ENCODE assay signal across 17 mouse cellular contexts in genomic region chr12:57607624-57608023, GRCm38 (mm10). TPM values are rescaled to one million over a fixed set of nuclear protein-coding genes. Genes with fewer than 3 reads are reported as not detected.
A peak's percentile ranks its signal among the peaks of the same experiment; 100 is the strongest.
DNase-seq lines count a peak whose midpoint lies in the region; ATAC-seq and TF ChIP-seq lines count a peak whose summit lies in the region.
"Had no signal": no experiment of that assay in that cellular context is flagged by ENCODE, and none has a peak within 500 bp of the region (broad histone marks: within the 10 kb centered on the region; RNA-seq: fewer than 3 reads in every experiment).

No protein-coding gene starts in this region.

- TF ChIP-seq CTCF in lung, adult 2 months (IDR thresholded peaks at IDR 0.05; ENCODE audit: insufficient read depth, low read length), result no peak
- TF ChIP-seq CTCF in stomach, postnatal 0 days (IDR thresholded peaks at IDR 0.05; ENCODE audit: low read depth), result no peak

- no peak overlapping the region for H3K9ac ChIP-seq in heart, embryonic 13.5 days
- H3K9ac ChIP-seq in intestine, embryonic 16.5 days (ENCODE audit: low read depth, low read length), result no peak overlapping the region
- no peak overlapping the region for H3K9ac ChIP-seq in stomach, postnatal 0 days (ENCODE audit: low read length)
- H3K9ac ChIP-seq: liver, embryonic 13.5 days had no signal

- peak overlapping the region; percentile 37; the same call in 1 of the 2 replicates for H3K27ac ChIP-seq in heart, embryonic 13.5 days (replicated peaks)
- no peak overlapping the region for H3K27ac ChIP-seq in intestine, embryonic 16.5 days (ENCODE audit: low read length)
- H3K27ac ChIP-seq in stomach, postnatal 0 days (replicated peaks), result no peak overlapping the region
- H3K27ac ChIP-seq: gastrocnemius, adult 2 months; hindbrain, embryonic 10.5 days; liver, embryonic 13.5 days had no signal

- ATAC-seq in heart, embryonic 13.5 days (ENCODE audit: extremely low read depth, insufficient number of reproducible peaks, low FRiP score, low TSS enrichment), result peak; percentile 42
- peak; percentile 46; the same call in 1 of the 2 replicates for ATAC-seq in intestine, embryonic 16.5 days
- ATAC-seq in stomach, postnatal 0 days (ENCODE audit: low FRiP score, low TSS enrichment), result no peak

- WGBS in heart, embryonic 13.5 days, result 29% methylated on average over 5 of the region's 5 CpGs
- WGBS in lung, adult 2 months, result 51% methylated on average over 5 of the region's 5 CpGs
- 51% methylated on average over 5 of the region's 5 CpGs for WGBS in intestine, embryonic 16.5 days
- WGBS in stomach, postnatal 0 days, result 42% methylated on average over 5 of the region's 5 CpGs

- DNase-seq in heart, adult 9 months (ENCODE audit: low spot score in 2 of 2), result no peak
- peak; percentile 27 to 32 for DNase-seq in lung, adult 18-20 months
- no peak for DNase-seq in lung, adult 2 months
- DNase-seq in mesoderm, embryonic 11.5 days (ENCODE audit: low read depth, low spot score), result peak; percentile 41
- no peak for DNase-seq in stomach, postnatal 0 days (ENCODE audit: low spot score)
- no peak for DNase-seq in left cerebral cortex, postnatal 36 days (ENCODE audit: low spot score in 2 of 2)
- DNase-seq: adrenal gland, postnatal 10 days; cerebellum, adult 8-10 months; gastrocnemius, adult 2 months; kidney, adult 18-20 months; liver, embryonic 13.5 days; right cerebral cortex, postnatal 14 days had no signal

- H3K27me3 ChIP-seq in heart, embryonic 13.5 days (replicated peaks), result no peaks in the 10 kb centered on the region
- no peaks in the 10 kb centered on the region for H3K27me3 ChIP-seq in intestine, embryonic 16.5 days (replicated peaks; ENCODE audit: control insufficient read depth, insufficient read depth, low read length)
- no peaks in the 10 kb centered on the region for H3K27me3 ChIP-seq in stomach, postnatal 0 days (ENCODE audit: control insufficient read depth, insufficient read depth, low read length)
- H3K27me3 ChIP-seq: liver, embryonic 13.5 days had no signal

- intact Hi-C loops in left cerebral cortex, postnatal 36 days (cut with DNase I), result no loop called here

- H3K4me3 ChIP-seq in heart, embryonic 13.5 days, result no peak overlapping the region
- H3K4me3 ChIP-seq in lung, adult 2 months (replicated peaks; ENCODE audit: extremely low read depth, low read depth, low read length), result no peak overlapping the region
- H3K4me3 ChIP-seq in intestine, embryonic 16.5 days (ENCODE audit: low read length), result no peak overlapping the region
- H3K4me3 ChIP-seq in stomach, postnatal 0 days (ENCODE audit: low read depth, low read length), result no peak overlapping the region
- H3K4me3 ChIP-seq: gastrocnemius, adult 2 months; hindbrain, embryonic 10.5 days; liver, embryonic 13.5 days; myocyte had no signal

- no peaks in the 10 kb centered on the region for H3K36me3 ChIP-seq in heart, embryonic 13.5 days
- H3K36me3 ChIP-seq in intestine, embryonic 16.5 days (ENCODE audit: control insufficient read depth, insufficient read depth, low read length), result no peaks in the 10 kb centered on the region
- H3K36me3 ChIP-seq in stomach, postnatal 0 days (ENCODE audit: control insufficient read depth, insufficient read depth, low read length), result no peaks in the 10 kb centered on the region
- H3K36me3 ChIP-seq: hindbrain, embryonic 10.5 days; liver, embryonic 13.5 days had no signal

- no peak overlapping the region for H3K4me2 ChIP-seq in heart, embryonic 13.5 days
- no peak overlapping the region for H3K4me2 ChIP-seq in intestine, embryonic 16.5 days (ENCODE audit: low read depth, low read length)
- H3K4me2 ChIP-seq in stomach, postnatal 0 days (replicated peaks; ENCODE audit: low read depth), result no peak overlapping the region
- H3K4me2 ChIP-seq: liver, embryonic 13.5 days; midbrain, embryonic 11.5 days had no signal

- no peak for TF ChIP-seq EP300 in stomach, postnatal 0 days (optimal IDR thresholded peaks at IDR 0.05)

- peaks cover 7% of the 10 kb centered on the region; the same call in 1 of the 2 replicates for H3K4me1 ChIP-seq in heart, embryonic 13.5 days
- H3K4me1 ChIP-seq in lung, adult 2 months (ENCODE audit: control insufficient read depth, insufficient read depth, low read length), result no peaks in the 10 kb centered on the region
- H3K4me1 ChIP-seq in intestine, embryonic 16.5 days (ENCODE audit: control insufficient read depth, insufficient read depth, low read length), result no peaks in the 10 kb centered on the region
- no peaks in the 10 kb centered on the region for H3K4me1 ChIP-seq in stomach, postnatal 0 days (replicated peaks; ENCODE audit: control insufficient read depth, insufficient read depth)
- H3K4me1 ChIP-seq: hindbrain, embryonic 10.5 days; liver, embryonic 13.5 days had no signal

- TF ChIP-seq POLR2A in lung, adult 2 months (IDR thresholded peaks at IDR 0.05; ENCODE audit: borderline replicate concordance, extremely low read depth, low read depth, low read length), result no peak

- H3K9me3 ChIP-seq in heart, embryonic 13.5 days, result no peaks in the 10 kb centered on the region
- no peaks in the 10 kb centered on the region for H3K9me3 ChIP-seq in intestine, embryonic 16.5 days (ENCODE audit: control insufficient read depth, low read length)
- no peaks in the 10 kb centered on the region for H3K9me3 ChIP-seq in stomach, postnatal 0 days (ENCODE audit: control insufficient read depth, low read length)
- H3K9me3 ChIP-seq: hindbrain, embryonic 10.5 days; liver, embryonic 13.5 days had no signal

RNA-seq across cellular contexts. Expression of gene Ttc6, which starts 43.7 kb away (rescaled TPM):
- polyA plus RNA-seq in heart, embryonic 13.5 days (2015; fragmentation: Nextera tagmentation; extraction: Ambion mirVana), result 0.31 and 0.60 TPM in 2 replicates
- 3.5 and 5.2 TPM in 2 replicates for polyA plus RNA-seq in lung, adult 2 months (2012; rRNA removed)
- 0.50 and 0.81 TPM in 2 replicates for polyA plus RNA-seq in intestine, embryonic 16.5 days (2015; fragmentation: Nextera tagmentation; extraction: Ambion mirVana)
- 3.3 and 3.5 TPM in 2 replicates for polyA plus RNA-seq in stomach, postnatal 0 days (2015; fragmentation: Nextera tagmentation; extraction: Ambion mirVana)
- total RNA-seq in left cerebral cortex, postnatal 36 days (2021), result under 1 TPM; 0.09 to 0.20 TPM
- total RNA-seq: gastrocnemius, adult 2 months had no signal
- polyA plus RNA-seq: myocyte had no signal

Comparison
In these comparisons a context has a peak if more than half of its experiments do, and no peak if none do; other contexts are left out.
1. DNase-seq: peak in lung, adult 18-20 months (2 of 2) and mesoderm, embryonic 11.5 days (single experiment); none in heart, adult 9 months (0 of 2), lung, adult 2 months (single experiment), stomach, postnatal 0 days (single experiment) and left cerebral cortex, postnatal 36 days (0 of 2).